Mouse (Mus musculus) cerebellum, postnatal 14 days (tissue): Measurements from ENCODE around the gene Dgkh.

Experiments used
- DNase-seq, 2 experiments: peaks; one replicate each; pipeline ENCODE4 v3.0.0; 2021; ENCODE audit warnings: mixed read lengths in 2 of 2

Gene Dgkh

DNA sequence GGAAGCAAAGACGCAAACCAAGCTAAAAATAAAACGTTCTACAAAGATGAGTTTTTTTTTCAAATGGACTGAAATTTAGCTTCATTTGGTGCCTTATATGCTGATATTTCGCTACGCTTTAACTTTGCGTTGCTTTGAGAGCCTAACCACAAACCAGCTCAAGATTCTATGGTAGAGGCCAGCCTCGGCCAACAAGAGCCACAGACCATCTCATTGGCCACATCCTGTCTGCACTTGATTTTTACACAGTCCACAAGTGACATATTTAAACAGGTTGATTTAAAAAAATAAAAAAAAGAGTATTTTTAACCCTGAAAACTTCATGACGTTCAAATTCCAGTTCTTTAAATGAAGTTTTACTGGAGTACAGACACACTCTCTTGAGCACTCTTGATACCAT, 16.5 kb downstream of the Dgkh start:
- DNase-seq, result no peak

DNA sequence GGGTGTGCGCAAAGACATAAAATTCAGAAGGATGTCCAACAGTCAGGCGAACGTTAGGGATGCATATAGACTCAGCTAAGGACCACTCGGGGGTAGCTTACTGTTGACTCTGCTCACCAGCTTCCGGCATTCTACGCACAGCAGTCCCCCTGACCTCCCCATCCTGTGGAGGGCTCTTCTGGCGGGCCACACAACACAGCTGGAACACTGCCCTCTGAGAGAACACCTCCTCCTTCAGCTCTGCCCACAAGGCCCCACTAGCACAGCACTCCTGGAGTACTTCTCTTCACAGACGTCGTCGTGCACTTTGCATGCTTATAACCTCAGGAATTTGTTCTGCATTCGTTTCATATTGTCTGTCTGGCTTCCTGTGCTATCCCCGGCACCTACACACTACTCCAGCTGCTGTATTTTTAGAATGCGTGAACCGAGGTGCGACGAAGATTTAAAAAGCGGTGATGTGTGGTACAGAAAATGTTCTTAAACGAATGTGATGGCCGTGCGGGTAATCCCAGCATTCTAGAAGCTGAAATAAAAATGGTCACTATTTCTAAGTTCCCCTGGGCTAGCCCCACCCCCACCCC, 19.9 kb downstream of the Dgkh start:
- no peak for DNase-seq

DNA sequence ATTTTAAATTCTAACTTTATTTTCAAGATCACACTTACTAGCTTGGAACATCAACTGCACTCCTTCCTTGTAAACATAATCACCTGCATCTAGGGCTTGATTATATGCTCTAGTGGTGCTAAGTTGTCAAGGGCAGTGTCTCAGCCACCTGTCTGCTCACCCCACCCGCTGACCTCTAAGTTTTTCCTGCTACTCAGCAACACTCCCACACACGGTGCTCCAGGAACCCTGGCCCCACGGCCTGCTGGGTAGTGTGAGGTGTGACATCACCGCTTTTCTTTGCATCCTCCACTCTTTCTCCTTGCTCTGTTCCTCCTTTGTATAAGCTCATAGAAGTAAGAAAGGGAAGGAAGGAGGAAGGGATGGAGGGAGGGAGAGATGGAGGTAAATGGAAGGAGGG, 21.9 kb downstream of the Dgkh start:
- DNase-seq, result no peak

DNA sequence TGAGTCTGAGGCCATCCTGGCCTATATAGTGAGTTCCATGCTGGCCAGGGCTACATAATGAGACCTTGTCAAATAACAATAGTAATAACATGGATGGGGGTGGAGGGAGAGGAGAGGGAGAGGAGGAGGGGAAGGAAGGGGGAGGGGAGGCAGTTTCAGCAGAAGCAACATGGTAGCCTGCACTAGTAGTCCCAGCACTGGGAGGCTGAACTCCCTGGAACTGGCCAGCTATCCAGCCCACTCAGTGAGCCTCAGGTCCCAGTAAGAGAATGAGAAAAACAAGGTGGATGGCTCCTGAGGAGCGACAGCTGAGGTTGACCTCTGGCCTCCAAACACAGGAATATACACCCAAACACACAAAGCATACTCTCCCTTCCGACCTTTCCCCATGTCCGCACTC, 27.0 kb downstream of the Dgkh start:
- no peak for DNase-seq

DNA sequence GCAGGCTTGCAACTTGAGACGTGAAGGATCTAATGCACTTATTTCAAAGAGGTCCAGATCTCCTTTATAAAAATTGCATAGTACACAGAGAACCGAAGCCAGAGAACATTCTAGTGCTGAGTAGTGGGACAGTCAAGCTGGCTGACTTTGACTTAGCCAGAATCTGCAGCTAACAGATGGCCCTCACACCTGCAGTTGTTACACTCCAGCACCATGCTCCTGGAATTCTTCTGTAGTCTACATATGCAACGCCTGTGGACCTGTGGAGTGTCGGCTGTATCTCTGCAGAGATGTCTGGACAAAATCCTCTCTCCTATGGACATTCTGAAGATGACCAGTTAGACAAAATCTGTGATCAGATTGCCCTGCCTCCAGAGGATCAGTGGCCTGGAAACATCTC, 28.6 kb downstream of the Dgkh start:
- DNase-seq, result no peak

DNA sequence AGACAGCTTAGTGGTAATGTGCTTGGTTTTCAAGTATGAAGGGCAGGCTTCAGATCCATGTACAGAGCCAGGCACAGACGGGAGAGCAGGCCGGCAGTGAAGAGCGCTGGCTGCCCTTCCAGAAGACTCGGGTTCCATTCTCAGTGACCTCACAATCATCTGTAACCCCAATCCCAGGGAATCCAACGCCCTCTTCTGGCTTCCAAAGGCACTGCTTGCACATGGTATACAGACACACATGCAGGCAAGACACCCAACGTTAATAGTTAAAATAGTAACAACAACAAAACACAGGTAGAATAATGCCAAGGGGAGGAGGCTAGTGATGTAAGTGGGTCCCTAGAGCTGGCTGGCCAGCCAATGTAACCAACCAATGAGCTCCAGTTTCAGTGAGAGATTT, 29.2 kb downstream of the Dgkh start:
- DNase-seq, result no peak

DNA sequence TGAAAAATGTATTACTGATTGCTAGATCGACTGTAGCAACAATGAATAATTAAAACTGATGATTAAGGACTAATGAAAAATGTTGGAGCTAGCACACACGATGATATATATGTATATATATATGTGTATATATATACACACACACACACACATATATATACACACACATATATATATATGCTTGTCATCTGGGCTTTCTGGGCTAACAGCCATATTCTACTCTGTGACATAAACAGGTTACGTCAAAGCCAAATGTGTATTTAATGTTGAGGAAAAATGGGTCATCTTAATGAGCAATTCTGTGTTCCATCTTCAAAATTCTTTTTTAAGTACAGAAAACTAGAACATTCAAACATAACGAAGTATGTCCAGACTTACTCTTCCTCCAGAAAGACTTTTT, 30.5 kb downstream of the Dgkh start:
- DNase-seq, result no peak

DNA sequence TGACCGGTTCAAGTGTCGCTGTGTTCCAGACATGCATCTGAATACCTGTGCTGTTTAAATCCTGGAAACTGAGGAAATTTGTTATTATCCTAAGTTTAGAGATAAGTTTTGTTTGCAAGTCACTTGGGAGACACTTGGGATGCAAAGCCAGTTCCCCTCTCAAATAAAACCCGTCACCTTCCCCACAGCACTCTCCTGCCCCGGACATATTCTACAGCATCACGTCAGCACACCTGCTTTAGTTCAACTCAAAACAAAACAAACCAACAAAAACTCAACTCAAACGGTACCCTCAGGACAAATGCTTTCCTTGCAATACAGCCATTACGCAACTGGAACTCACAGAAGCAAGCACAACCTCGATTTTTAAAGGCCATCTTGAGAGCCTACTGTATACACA, 31.1 kb downstream of the Dgkh start:
- DNase-seq, result no peak

DNA sequence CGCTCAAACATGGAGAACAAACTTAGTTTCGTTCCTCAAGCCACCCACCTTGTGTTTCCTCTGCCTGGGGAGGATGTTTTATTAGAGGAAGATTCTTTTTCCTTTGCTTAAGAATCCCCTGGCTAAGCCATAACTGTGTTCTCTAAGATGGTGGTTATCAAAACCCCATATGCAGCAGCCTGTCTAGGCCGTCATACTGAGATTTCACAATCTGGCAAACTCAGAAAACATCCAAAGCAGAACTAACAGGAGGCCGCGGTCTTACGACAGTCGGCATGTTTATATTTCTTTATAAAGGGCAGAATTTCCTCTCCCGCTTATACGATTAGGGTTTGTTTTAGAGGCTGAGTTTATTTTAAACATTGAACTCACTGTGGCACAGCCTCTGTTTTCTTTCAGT, 31.5 kb downstream of the Dgkh start:
- DNase-seq, result no peak

DNA sequence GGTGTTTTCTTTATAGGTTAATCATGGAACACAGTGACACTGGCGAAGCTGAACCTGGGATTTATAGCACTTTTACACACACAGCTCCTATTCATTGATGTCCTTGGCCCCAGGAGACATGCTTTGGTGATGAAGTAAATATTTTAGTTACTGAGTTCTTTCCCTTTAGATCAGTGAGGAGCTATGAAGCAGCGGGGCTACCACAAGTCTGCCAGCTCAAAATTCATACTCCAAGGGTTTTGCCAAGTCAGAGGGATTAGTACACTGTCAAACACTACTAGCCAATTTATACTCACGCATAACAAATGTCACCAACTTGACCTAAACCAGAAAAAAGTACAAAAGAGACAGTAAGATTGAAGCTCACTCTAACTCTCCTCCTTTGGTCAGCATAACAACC, 32.9 kb downstream of the Dgkh start:
- no peak for DNase-seq

DNA sequence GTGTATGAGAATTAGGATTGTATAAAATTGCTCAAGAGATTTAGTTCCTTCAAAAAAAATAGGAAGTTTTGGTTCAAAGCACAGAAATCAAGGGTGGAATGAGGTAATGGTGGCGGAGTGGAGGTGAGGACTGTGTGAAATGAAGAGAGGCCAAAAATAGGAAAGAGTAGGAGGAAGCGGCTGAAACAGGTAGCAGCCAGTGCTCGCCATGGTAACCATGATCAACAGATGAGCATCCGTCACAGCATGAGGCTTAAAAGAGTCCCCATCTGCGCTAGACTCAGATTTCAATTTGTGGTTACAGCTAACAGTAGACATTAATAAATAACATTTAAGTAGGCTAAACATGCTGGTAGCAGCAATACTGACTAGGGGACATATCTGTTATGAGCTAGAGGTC, 33.4 kb downstream of the Dgkh start:
- DNase-seq, result peak; percentile 33 to 40

DNA sequence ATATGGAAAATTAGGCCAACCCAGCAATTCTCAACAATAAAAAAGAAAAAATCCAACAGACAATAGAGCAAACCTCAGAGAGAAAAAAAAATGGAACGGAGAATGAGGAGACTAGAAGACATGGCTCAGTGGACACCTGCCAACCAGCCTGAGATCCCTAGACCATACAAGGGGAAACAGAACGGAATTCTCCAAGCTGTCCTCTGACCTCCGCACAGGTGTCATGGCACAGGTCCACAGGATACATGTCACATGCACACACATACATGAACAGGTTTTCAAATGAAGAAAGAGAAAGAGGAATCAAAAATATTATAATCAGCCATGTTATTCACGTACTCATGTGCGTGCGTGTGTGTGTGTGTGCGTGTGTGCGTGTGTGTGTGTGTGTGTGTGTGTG, 38.5 kb downstream of the Dgkh start:
- DNase-seq, result no peak

DNA sequence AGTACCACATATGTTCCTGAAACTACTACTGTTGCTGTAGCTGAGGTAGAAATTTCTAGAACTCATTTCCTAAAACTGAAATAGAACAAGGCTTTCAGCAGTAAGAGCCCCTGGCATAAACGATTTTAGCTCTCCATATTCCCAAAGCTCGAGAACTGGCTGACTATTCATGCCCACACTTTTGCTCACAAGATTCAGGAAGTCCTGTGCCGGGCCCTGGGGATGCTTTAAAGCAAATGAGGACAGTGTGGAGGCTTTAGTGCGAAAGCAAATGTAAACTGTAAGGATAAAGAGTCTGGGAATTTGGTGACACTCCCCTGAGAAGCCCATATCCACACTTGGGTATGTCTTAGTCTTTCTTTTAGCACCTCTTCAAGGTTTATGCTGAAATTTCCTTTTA, 40.0 kb downstream of the Dgkh start:
- DNase-seq, result no peak

DNA sequence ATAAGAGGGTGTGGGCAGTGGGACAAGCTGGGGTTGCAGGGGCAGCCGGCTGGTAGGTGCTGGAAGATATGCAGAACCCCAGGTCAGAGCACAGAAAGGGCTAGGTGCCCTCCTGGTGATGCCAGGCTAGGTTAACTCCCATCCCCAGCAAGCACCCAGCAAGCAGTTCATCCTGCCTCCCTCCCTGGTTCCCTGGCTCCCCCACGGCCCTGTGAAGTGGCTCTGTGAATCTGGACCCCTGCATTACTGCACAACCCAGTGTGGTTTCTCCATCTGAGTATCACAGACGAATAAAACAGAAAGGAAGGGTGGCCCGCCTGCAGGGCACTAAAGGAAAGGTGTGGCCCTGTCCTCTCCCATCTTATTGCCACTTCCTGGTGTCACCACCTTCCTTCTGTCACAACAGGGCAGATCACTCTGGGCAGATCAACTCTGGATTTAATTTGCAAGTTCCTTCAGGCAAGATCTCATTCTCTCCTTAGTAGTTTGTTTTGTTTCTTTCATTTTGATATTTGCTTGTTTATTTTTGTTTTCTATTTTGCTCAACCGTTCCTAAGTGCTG, 40.6 kb downstream of the Dgkh start:
- DNase-seq, result no peak

DNA sequence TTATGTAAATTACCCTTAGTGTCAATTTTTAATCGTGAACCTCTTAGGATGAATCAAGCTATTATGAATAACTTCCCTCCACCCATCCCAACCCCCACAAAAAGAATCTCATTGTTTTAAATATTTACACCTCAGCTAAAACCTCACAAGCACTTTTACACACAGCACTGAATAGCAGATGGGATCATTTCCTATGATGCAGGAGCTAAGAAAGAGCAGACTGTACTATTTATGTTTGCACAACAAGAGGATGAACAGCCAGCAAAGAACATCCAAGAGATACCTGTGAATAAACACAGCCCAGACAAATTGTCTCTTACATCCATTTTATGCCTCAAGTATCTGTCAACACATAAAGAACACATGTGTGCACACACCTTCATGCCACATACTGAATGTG, 41.7 kb downstream of the Dgkh start:
- DNase-seq, result no peak

DNA sequence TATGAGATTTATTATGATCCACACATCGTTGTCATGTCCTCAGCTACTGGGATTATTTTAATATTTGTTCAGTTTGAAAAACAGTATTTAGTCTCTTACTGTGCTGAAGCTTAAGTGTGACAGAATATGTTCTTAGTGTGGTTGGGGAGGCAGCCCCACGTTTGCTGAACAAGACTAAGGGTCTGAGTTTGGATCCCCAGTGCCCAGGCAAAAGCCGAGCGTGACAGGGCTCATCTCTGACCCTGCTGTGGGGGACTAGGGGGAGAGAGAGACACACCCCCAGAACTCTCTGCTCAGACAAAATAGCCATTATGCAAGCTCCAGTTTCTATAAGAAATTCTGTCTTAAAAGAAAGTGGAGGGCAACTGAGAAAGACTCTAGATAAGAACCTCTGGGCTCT, 42.2 kb downstream of the Dgkh start:
- DNase-seq, result no peak

DNA sequence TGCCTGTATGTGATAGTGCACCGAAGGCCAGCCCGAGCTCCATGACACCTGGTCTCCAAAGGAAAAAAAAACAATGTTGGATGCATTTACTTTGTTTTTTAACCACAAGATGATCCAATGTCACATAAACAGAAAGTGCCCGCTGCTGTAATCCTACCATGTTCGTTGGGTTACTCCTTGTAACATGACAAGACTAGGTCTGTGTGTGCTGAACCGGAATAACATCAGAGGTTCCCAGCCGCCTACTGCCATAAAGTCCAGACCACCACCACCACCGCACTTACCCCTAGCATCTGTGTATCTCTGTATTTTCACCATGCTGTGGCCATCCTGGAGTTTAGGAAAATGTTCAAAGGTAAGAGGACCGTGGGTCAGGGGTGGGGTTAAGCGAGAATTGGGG, 42.6 kb downstream of the Dgkh start:
- no peak for DNase-seq

DNA sequence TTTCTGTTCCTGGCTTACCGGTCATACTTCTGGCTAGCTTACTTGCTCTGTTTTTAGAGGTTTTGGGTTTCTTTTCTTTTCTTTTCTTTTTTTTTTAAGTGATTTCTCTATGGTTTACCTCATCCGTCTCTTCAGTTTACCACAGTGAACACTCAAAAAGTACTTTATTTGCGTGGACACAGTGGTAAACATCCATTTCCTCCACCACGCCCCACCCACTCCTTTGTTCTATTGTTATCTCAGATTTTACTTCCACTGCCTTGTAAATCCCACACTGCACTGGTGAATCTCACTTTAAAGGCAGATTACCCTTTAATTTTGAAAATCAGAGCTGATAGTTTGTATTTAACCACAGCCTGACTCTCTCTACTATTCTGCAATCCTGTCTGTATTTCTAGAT, 44.9 kb downstream of the Dgkh start:
- no peak for DNase-seq

DNA sequence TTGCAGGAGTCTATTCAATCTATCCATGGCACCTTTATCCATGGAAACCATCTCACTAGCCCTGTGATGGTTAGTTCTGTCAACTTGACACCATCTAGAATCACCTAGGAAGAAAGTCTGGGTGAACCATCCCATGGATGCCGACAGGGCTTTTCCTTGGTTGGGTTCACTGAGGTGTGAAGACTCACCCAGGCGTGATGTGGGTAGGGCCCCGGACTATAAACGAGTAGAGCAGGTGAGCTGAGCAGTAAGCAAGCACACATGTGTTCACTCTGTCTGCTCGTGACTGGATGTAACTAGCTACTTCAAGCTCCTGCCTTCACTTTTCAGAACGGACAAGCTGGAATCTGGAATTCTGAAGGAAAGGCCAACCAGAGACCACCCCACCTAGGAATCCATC, 45.9 kb downstream of the Dgkh start:
- DNase-seq, result no peak

DNA sequence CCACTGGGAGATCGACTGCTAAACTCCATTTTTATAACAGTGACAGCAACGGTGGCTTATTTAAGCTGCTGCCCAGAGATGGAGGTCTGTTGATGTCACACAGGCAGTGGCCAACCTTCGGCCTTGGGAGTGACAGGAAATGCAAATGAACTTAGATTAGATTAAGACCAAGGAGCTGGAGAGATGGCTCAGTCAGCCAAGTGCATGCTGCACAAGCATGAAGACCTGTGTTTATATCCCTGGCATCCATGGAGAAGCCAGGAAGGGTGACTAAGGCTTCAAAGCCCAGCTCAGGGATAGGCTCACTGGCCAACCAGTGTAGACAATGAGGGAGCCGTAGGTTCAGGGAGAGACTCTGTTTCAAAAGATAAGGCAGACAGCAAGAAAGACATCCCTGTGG, 48.4 kb downstream of the Dgkh start:
- no peak for DNase-seq

DNA sequence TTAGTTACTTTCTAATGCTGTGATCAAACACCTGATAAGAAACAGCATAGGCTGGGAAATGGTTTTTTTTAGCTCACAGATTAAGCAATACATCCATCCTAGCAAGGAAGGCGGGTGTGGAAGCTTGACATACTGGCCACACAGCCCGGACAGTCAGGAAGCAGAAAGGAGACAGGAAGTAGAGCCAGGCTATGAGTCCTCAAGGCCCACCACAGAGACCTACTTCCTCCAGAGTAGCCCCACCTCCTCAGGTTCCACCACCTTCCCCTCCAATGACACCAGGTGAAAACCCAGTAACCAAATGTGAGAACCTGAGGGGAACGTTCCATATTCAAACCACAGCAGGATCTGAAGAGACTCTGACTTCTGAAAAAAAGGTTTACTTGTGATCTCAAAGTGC, 53.6 kb downstream of the Dgkh start:
- DNase-seq, result no peak

DNA sequence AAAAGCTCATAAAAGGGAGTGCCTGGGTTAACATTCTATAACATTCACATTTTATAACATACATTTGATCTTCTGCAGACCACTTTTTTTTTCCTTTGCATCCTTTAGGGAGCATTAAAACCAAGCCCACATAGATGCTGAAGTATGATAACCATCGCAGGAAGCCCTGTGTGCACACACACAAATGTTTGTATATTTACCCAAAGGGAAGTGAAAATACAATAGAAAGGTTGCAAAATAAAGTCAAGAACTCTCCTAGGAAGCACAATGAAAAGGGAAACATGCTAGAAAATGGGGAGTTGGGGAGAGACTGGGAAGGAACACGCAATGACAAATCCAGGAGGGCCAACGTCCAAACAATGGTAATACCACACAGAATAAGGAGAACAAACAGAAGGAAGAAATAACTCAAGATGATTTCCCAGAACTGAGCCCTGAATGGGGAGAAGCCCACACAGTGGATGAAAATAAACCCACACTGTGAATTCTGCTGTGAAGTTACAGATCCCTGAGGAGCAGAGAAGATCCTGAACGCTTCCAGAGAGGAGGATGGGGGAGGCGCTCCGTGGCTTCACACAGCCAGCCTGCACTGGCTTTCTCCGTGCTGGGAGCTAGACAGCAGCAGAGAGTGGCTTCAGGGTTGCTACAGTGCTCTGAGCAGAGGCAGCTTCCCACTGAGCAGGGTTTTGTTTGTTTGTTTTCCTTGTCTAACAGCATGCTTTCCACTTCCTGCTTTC, 54.6 kb downstream of the Dgkh start:
- no peak for DNase-seq

DNA sequence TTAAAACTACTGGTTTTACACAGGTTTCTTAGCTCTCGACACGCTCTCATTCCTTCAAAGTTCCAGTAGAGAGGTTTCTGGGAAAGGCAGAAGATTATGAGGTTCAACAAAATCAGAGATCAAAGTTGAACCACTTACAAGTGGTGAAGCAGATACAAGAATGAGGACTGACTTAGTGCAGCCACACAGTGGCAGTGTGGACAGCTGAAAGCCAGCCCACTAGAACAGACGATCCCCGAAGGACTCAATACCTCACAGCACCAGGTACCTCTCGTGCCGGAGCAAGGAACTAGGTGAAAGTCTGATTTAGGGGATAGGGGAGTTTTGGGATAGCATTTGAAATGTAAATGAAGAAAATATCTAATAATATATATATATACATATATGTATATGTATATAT, 56.1 kb downstream of the Dgkh start:
- peak; percentile 39 to 52 for DNase-seq

DNA sequence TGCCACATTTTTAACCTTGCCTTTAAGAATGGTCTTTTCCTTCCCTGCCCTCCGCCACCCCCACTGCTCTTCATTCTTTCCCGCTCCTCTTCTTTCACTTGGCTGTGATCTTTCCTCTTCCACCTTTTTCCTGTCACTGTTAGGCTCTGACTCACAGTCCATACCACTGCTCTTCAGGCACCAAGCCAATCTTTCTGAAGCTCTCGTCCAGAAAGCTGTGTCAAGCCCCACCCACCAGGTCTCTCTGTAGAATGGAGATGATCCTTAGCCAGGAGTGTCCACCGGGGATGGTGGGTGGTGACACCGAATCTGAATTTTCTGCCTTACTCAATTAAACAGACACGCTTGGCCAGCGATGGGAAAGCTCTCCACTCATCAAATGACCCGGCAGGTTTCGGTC, 58.0 kb downstream of the Dgkh start:
- DNase-seq, result peak; percentile 36 to 41

DNA sequence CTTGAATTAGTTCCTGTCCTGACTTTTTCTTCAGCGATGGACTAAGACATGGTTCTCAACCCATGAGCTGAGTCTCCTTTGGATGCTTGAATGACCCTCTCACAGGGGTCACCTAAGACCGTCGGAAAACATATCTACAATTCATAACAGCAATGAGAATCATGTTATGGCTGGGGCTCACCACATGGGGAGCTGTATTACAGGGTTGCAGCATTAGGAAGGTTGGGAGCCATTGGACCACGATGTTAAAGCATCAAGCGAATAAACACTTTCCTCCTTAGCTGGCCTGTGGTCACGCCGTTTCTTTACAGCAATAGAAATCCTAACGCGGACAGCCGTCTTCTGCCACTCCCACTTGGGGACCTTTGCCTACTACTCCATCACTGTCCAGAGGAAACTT, 62.6 kb downstream of the Dgkh start:
- peak in 1 of 2 experiments; percentile 30 for DNase-seq
